Mouse (Mus musculus) small intestine, adult 10 weeks (tissue): Measurements from ENCODE around the gene Rrh. TPM values are rescaled to one million over a fixed set of nuclear protein-coding genes. Genes with fewer than 3 reads are reported as not detected.

Experiments
- polyA plus RNA-seq: library from polyadenylated mRNA; stranded (reverse); fragments of 350-450 nt; fragmentation: Illumina TruSeq; extraction: RNeasy Lipid Tissue Mini Kit (QIAGEN cat#74804); gene quantifications from one replicate; pipeline ENCODE4 v1.2.3, GENCODE M21; 2014; ENCODE audit warnings: low replicate concordance

The Rrh gene
- not detected for polyA plus RNA-seq

DNA sequence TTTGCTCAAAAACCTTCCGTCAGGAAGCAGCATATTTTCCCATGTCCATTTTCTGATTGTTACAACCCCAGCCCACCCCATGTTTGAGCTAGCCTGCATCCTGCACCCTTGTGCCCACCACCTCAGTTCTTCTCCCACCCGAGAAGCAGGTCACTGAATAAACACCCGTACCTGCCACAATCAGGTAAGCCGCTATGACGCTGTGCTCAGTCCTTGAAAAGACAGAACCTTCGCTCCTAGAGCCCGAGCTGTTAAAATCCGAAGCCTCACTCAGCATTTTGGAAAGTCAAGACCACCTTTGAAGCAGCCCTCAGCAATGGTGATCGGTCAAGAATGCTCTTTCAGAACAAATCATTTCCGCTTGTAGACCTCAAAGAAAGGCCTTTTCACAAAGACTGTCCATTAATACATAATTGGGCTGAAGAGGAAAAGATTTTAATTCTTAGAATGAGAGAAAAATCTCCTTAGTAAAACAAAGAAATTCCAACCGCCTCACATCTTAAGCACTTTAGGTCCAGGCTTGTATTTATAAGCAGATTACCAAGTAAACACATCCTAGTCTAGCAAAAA is at the start of gene Rrh:
Gene Rrh, minus strand, starts transcription at position 382 of the 570 bp plus-strand sequence.

DNA sequence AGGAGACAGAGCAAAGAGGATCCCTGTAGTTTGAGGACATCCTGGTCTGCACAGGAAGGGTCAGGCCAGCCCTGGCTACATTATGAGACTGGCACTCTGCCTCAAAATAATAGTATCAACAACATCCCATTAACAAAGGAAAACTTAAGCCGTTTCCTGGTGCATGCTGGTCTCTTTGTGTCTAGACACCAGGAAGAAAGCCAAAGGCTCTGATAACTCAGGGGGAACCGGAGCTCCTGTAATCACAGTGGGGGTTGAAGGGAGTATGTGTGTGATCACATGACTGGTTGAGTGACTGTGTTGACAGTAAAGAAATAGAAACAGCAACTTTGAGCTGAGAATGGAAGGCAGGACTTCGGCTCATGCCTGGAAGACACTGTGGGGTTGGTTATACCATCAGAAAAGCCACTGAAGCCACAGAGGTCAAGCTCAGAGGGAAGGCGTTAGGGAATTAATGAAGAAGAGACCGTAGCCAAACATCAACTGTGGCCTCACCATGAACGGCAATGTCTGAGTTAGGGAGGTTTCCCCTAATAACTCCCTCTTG is 13.1 kb upstream of the Rrh start, which contains the start of gene Cfi:
Gene Cfi, plus strand, starts transcription at position 497 of the 547 bp plus-strand sequence.

DNA sequence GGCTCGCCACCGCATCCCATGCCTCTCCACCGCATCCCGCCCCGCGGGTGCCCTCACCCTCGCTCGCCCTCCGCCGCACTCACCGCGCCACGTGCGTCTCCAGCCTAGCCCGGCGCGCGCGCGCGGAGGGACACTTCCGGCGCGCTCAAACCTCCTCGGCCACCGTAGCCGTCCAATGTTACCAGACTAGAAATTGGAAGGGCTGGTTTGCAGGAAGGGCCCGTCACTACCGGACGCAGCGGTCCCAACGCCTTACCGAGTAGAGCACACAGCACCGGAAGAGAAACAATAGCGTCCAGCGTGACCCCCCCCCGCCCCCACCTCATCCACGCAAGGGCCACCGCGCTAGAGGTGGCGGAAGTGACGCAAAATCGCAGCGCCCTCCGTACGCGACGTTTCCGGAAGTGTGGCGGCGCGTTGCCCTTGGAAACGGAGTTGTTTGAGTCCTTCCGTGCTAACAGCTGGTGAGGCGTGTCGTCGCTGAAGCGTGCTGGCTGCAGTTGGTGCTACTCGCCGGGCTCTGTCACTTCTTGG is 8.7 kb upstream of the Rrh start, which contains the start of gene Gar1:
Gene Gar1, minus strand, starts transcription at position 362 of the 534 bp plus-strand sequence.

GRCm38 (mm10) chr3:129803765-129804164 is 18.6 kb downstream of the Rrh start, which contains the start of gene Lrit3:
Gene Lrit3, minus strand, starts transcription at chr3:129804030.

DNA sequence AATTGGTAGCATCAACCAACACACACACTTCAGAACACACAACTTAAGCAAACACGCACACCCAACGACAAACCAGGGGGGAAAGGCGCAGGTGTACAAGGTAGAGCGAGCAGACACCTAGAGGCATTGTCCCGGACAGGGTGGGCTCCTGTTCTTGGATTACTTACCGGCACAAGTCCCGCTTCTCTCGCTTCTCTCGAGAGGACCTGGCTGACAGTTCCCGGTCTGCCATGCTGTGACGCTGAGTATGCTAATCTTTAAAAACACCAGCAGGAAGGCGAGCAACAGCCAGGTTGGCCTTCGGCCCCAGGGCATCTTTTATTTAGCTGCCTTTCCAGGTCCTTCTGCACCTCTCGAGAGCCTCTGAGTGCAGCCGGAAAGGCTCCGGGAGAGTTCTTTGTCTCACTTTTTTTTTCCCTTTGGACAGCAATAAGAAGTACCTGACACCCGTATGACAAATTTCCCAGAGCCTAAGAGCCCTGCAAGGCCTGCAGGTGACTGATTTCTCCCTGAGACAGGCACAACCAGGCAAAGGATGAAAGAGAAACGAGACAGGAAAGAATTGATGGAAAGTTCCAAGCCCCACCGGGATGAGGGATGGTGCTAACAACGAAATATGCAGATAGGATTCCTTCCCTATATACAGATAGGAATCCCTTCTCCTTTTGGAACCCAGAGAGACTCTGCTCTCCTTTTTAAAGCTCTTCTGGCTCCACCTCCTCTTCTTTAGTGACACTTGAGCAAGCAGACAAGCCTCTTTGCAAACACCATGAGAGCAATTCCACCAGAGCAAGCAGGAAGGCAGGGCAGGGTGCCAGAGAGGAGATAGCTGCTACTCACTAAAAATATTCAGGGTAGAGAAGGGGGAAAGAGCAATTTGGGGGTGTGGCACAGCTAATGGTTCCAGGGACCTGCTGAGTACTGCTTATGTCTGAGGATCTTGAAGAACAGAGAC is 67.5 kb downstream of the Rrh start, which contains the start of gene Egf:
Gene Egf, minus strand, starts transcription at position 667 of the 955 bp plus-strand sequence.

Other genes starting within 250 kb of the Rrh start
- 1.1 TPM for gene Egf, start 67.3 kb downstream of the Rrh start, polyA plus RNA-seq
- gene Lrit3, start 18.6 kb downstream of the Rrh start, polyA plus RNA-seq, result not detected
- gene Gar1, start 8.8 kb upstream of the Rrh start, polyA plus RNA-seq, result 55.9 TPM
- 3.8 TPM for gene Cfi, start 13.3 kb upstream of the Rrh start, polyA plus RNA-seq
- 7.2 TPM for gene Pla2g12a, start 56.0 kb upstream of the Rrh start, polyA plus RNA-seq
- 353 TPM for gene Casp6, start 78.8 kb upstream of the Rrh start, polyA plus RNA-seq
- 1.9 TPM for gene Mcub, start 147.6 kb upstream of the Rrh start, polyA plus RNA-seq
- gene Sec24b, start 239.0 kb upstream of the Rrh start, polyA plus RNA-seq, result 35.6 TPM